Comparison of ENCODE assay signal across 10 mouse cellular contexts in genomic region chr14:20837681-20838080, GRCm38 (mm10). TPM values are rescaled to one million over a fixed set of nuclear protein-coding genes. Genes with fewer than 3 reads are reported as not detected.
DNase-seq lines count a peak whose midpoint lies in the region; ATAC-seq and TF ChIP-seq lines count a peak whose summit lies in the region.
"Had no signal": no experiment of that assay in that cellular context is flagged by ENCODE, and none has a peak within 500 bp of the region (broad histone marks: within the 10 kb centered on the region; RNA-seq: fewer than 3 reads in every experiment).

No protein-coding gene starts in this region.

- no peak for TF ChIP-seq CTCF in kidney, postnatal 0 days (IDR thresholded peaks at IDR 0.05; ENCODE audit: low read depth)
- TF ChIP-seq CTCF in stomach, postnatal 0 days (IDR thresholded peaks at IDR 0.05; ENCODE audit: low read depth) = no peak

- peak overlapping the region; percentile 96; the same call in 1 of the 2 replicates for H3K4me2 ChIP-seq in heart, embryonic 15.5 days
- peak overlapping the region; percentile 80; the same call in 1 of the 2 replicates for H3K4me2 ChIP-seq in liver, embryonic 13.5 days
- peak overlapping the region; percentile 96 for H3K4me2 ChIP-seq in kidney, postnatal 0 days (ENCODE audit: low read length)
- H3K4me2 ChIP-seq in stomach, postnatal 0 days (replicated peaks; ENCODE audit: low read depth) = 0 out of 2 replicates have a peak overlapping the region, but pooled peaks have one; percentile 15

- H3K27ac ChIP-seq in heart, embryonic 15.5 days = no peak overlapping the region
- no peak overlapping the region for H3K27ac ChIP-seq in liver, embryonic 13.5 days
- H3K27ac ChIP-seq in kidney, postnatal 0 days = no peak overlapping the region
- H3K27ac ChIP-seq in stomach, postnatal 0 days (replicated peaks) = no peak overlapping the region

- H3K27me3 ChIP-seq in heart, embryonic 15.5 days = no peaks in the 10 kb centered on the region
- H3K27me3 ChIP-seq in liver, embryonic 13.5 days = peaks cover 40% of the 10 kb centered on the region
- H3K27me3 ChIP-seq in kidney, postnatal 0 days (ENCODE audit: insufficient read depth, low read length) = no peaks in the 10 kb centered on the region
- H3K27me3 ChIP-seq in stomach, postnatal 0 days (ENCODE audit: control insufficient read depth, insufficient read depth, low read length) = no peaks in the 10 kb centered on the region
- H3K27me3 ChIP-seq: CH12.LX had no signal

- TF ChIP-seq EP300 in stomach, postnatal 0 days (optimal IDR thresholded peaks at IDR 0.05) = no peak

- no peak overlapping the region for H3K4me3 ChIP-seq in heart, embryonic 15.5 days
- H3K4me3 ChIP-seq in liver, embryonic 13.5 days (replicated peaks) = no peak overlapping the region
- H3K4me3 ChIP-seq in kidney, postnatal 0 days (replicated peaks; ENCODE audit: low read depth, low read length) = peak overlapping the region; percentile 53
- H3K4me3 ChIP-seq in stomach, postnatal 0 days (ENCODE audit: low read depth, low read length) = no peak overlapping the region

- ATAC-seq in heart, embryonic 15.5 days (replicated peaks; ENCODE audit: insufficient number of reproducible peaks, insufficient read depth, low FRiP score, low read depth) = no peak
- no peak for ATAC-seq in liver, embryonic 13.5 days (ENCODE audit: low read depth)
- no peak for ATAC-seq in kidney, postnatal 0 days (replicated peaks; ENCODE audit: low FRiP score, low read depth)
- no peak for ATAC-seq in stomach, postnatal 0 days (ENCODE audit: low FRiP score, low TSS enrichment)

- 73% methylated on average over 7 of the region's 7 CpGs for WGBS in heart, embryonic 15.5 days
- WGBS in liver, embryonic 13.5 days (ENCODE audit: insufficient replicate concordance) = 74% methylated on average over 7 of the region's 7 CpGs
- 77% methylated on average over 7 of the region's 7 CpGs for WGBS in kidney, postnatal 0 days
- WGBS in stomach, postnatal 0 days = 72% methylated on average over 7 of the region's 7 CpGs

- H3K9ac ChIP-seq in heart, embryonic 15.5 days = no peak overlapping the region
- no peak overlapping the region for H3K9ac ChIP-seq in liver, embryonic 13.5 days
- H3K9ac ChIP-seq in kidney, postnatal 0 days (ENCODE audit: low read depth, low read length) = 0 out of 2 replicates have a peak overlapping the region, but pooled peaks have one; percentile 74
- H3K9ac ChIP-seq in stomach, postnatal 0 days (ENCODE audit: low read length) = no peak overlapping the region

- no peaks in the 10 kb centered on the region for H3K36me3 ChIP-seq in heart, embryonic 15.5 days
- H3K36me3 ChIP-seq in liver, embryonic 13.5 days = no peaks in the 10 kb centered on the region
- no peaks in the 10 kb centered on the region for H3K36me3 ChIP-seq in kidney, postnatal 0 days (ENCODE audit: insufficient read depth, low read length)
- no peaks in the 10 kb centered on the region for H3K36me3 ChIP-seq in stomach, postnatal 0 days (ENCODE audit: control insufficient read depth, insufficient read depth, low read length)

- DNase-seq in heart, adult 9 months (ENCODE audit: low spot score in 2 of 2) = no peak
- DNase-seq in liver, embryonic 13.5 days = no peak
- no peak for DNase-seq in liver
- no peak for DNase-seq in kidney, postnatal 0 days (ENCODE audit: low spot score)
- no peak for DNase-seq in stomach, postnatal 0 days (ENCODE audit: low spot score)
- no peak for DNase-seq in left cerebral cortex, adult 8-10 months (ENCODE audit: low spot score in 2 of 2)
- DNase-seq: left cerebral cortex, postnatal 4 days had no signal

- H3K9me3 ChIP-seq in heart, embryonic 15.5 days (replicated peaks) = no peaks in the 10 kb centered on the region
- no peaks in the 10 kb centered on the region for H3K9me3 ChIP-seq in liver, embryonic 13.5 days (replicated peaks)
- H3K9me3 ChIP-seq in kidney, postnatal 0 days (replicated peaks; ENCODE audit: low read length) = no peaks in the 10 kb centered on the region
- no peaks in the 10 kb centered on the region for H3K9me3 ChIP-seq in stomach, postnatal 0 days (ENCODE audit: control insufficient read depth, low read length)
- H3K9me3 ChIP-seq: megakaryocyte, embryonic 14.5 days had no signal

- H3K4me1 ChIP-seq in heart, embryonic 15.5 days (replicated peaks) = peaks cover 10% of the 10 kb centered on the region
- peaks cover 7% of the 10 kb centered on the region for H3K4me1 ChIP-seq in liver, embryonic 13.5 days (replicated peaks)
- H3K4me1 ChIP-seq in kidney, postnatal 0 days (replicated peaks; ENCODE audit: insufficient read depth, low read length) = no peaks in the 10 kb centered on the region
- no peaks in the 10 kb centered on the region for H3K4me1 ChIP-seq in stomach, postnatal 0 days (replicated peaks; ENCODE audit: control insufficient read depth, insufficient read depth)

RNA-seq across cellular contexts. Expression of gene Plau, which starts 1.2 kb away (rescaled TPM):
- 1.4 and 1.9 TPM in 2 replicates for polyA plus RNA-seq in heart, embryonic 15.5 days (2015; fragmentation: Nextera tagmentation; extraction: Ambion mirVana)
- polyA plus RNA-seq in liver, embryonic 13.5 days (2015; fragmentation: Nextera tagmentation; extraction: Ambion mirVana) = 0.74 and 0.76 TPM in 2 replicates
- 70.2 and 74.7 TPM in 2 replicates for polyA plus RNA-seq in kidney, postnatal 0 days (2015; fragmentation: Nextera tagmentation; extraction: Ambion mirVana)
- polyA plus RNA-seq in stomach, postnatal 0 days (2015; fragmentation: Nextera tagmentation; extraction: Ambion mirVana) = 2.1 and 3.1 TPM in 2 replicates
- 10 to 100 TPM in 2 of 4 experiments, 1 to 10 TPM in 2; 6.6 to 19.8 (median 10.3) TPM for total RNA-seq in left cerebral cortex, adult 8-10 months (2022)

RNA-seq across cellular contexts. Expression of gene Camk2g, which starts 43.8 kb away (rescaled TPM):
- polyA plus RNA-seq in heart, embryonic 15.5 days (2015; fragmentation: Nextera tagmentation; extraction: Ambion mirVana) = 75.7 and 76.8 TPM in 2 replicates
- polyA plus RNA-seq in liver, embryonic 13.5 days (2015; fragmentation: Nextera tagmentation; extraction: Ambion mirVana) = 10.6 and 10.7 TPM in 2 replicates
- polyA plus RNA-seq in kidney, postnatal 0 days (2015; fragmentation: Nextera tagmentation; extraction: Ambion mirVana) = 36.5 and 45.5 TPM in 2 replicates
- 35.0 and 38.6 TPM in 2 replicates for polyA plus RNA-seq in stomach, postnatal 0 days (2015; fragmentation: Nextera tagmentation; extraction: Ambion mirVana)
- 100 to 1,000 TPM; 341 to 406 (median 386) TPM for total RNA-seq in left cerebral cortex, adult 8-10 months (2022)

Comparison
In these comparisons a context has a peak if more than half of its experiments do, and no peak if none do; other contexts are left out.
1. H3K4me2 ChIP-seq: peak in every context shown above with its lines; median percentile 96 in heart, embryonic 15.5 days; 96 in kidney, postnatal 0 days; 80 in liver, embryonic 13.5 days; 15 in stomach, postnatal 0 days.
2. RNA of gene Plau, which starts 1.2 kb away (polyA plus RNA-seq): 70.2 to 74.7 TPM in kidney, postnatal 0 days; 2.1 to 3.1 TPM in stomach, postnatal 0 days, 1.4 to 1.9 TPM in heart, embryonic 15.5 days and 0.74 to 0.76 TPM in liver, embryonic 13.5 days; every median in the first group is over 10 times any median in the second.